Mouse (Mus musculus) ES-Bruce4 (cell line): Measurements from ENCODE around the gene Etv6. TPM values are rescaled to one million over a fixed set of nuclear protein-coding genes. Genes with fewer than 3 reads are reported as not detected.
A peak's percentile ranks its signal among the peaks of the same experiment; 100 is the strongest.

Source experiments
- H3K27ac ChIP-seq: 2 replicates; pipeline ENCODE4 v1.5.1; 2012; ENCODE audit warnings: low read length, inconsistent platforms; ENCODE audit not compliant: insufficient read depth
- H3K27me3 ChIP-seq: 2 replicates; pipeline ENCODE4 v1.6.1; 2012; ENCODE audit warnings: mild to moderate bottlenecking, low read length, inconsistent platforms; ENCODE audit not compliant: control insufficient read depth, poor library complexity, insufficient read depth, severe bottlenecking
- H3K36me3 ChIP-seq: 2 replicates; pipeline ENCODE4 v1.6.1; 2012; ENCODE audit warnings: inconsistent platforms, mild to moderate bottlenecking, low read length, moderate library complexity; ENCODE audit not compliant: control insufficient read depth, poor library complexity, insufficient read depth, severe bottlenecking
- H3K4me1 ChIP-seq: one replicate; pipeline ENCODE4 v1.8.1; 2011; ENCODE audit warnings: low read length; ENCODE audit not compliant: control insufficient read depth, insufficient read depth
- H3K4me3 ChIP-seq: 2 replicates; pipeline ENCODE4 v1.5.1; 2011; ENCODE audit warnings: low read depth, mild to moderate bottlenecking, low read length
- H3K9ac ChIP-seq: 2 replicates; pipeline ENCODE4 v1.6.1; 2012; ENCODE audit warnings: low read depth, mild to moderate bottlenecking, inconsistent platforms; ENCODE audit not compliant: poor library complexity, severe bottlenecking
- H3K9me3 ChIP-seq: replicated peaks from 2 replicates; pipeline ENCODE4 v1.6.1; 2012; ENCODE audit warnings: mild to moderate bottlenecking, low read length, inconsistent platforms; ENCODE audit not compliant: control insufficient read depth, poor library complexity, insufficient read depth, severe bottlenecking
- CTCF ChIP-seq: IDR thresholded peaks from one replicate; pipeline ENCODE4 v1.8.1; 2011; ENCODE audit warnings: low read depth, low read length
- EP300 ChIP-seq: IDR thresholded peaks from 2 replicates; pipeline ENCODE4 v1.6.1; 2011; ENCODE audit warnings: low read depth, low read length; ENCODE audit not compliant: insufficient read depth
- POLR2A ChIP-seq: IDR thresholded peaks from one replicate; pipeline ENCODE4 v1.8.1; 2011; ENCODE audit warnings: low read length; ENCODE audit not compliant: insufficient read depth
- polyA plus RNA-seq: library from polyadenylated mRNA; stranded (reverse); fragments of >200 nt; gene quantifications from 2 replicates; pipeline ENCODE4 v1.2.4, GENCODE M21; 2011; ENCODE audit warnings: low read depth; ENCODE audit not compliant: missing spikeins, insufficient read depth, insufficient read length

Gene Etv6
- polyA plus RNA-seq, 1 experiment, result 19.9 TPM

DNA sequence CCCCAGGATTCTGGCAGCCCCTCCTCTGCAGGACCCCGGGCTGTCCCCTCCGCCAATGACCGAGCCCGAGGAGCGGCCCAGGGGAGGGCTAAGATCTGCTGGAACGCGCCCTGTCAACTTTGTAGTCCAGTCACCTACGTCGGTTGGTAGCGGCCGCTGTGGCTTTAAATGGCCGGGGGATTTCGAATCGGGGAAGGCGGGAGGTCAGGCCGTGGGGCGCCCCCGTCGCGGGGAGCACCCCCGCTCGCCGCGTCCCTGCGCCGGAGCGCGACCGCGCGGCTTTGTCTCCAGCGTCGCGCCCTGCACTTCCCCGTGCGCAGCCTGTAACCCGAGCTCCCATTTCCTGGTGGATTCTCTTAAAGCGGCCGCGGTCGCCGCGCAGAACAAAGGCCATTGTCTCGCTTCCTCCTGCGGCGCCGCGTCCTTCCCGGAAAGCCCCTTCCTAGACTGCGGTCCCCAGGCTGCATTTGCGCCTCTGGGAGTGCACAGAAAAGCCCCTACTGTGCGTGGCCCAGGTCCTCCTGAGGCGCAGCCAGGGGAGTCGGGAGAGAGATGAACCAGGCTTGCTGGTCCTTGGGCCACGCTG lies 503 bp upstream of the Etv6 start:
- H3K9me3 ChIP-seq, result no peaks in the 10 kb centered on the region
- no peaks in the 10 kb centered on the region for H3K36me3 ChIP-seq
- peak overlapping the region; percentile 75 for H3K27ac ChIP-seq
- peaks cover 2% of the 10 kb centered on the region for H3K4me1 ChIP-seq
- no peak for TF ChIP-seq CTCF
- TF ChIP-seq EP300, result peak; percentile 72
- H3K9ac ChIP-seq, result peak overlapping the region; percentile 94
- no peaks in the 10 kb centered on the region for H3K27me3 ChIP-seq
- H3K4me3 ChIP-seq, result peak overlapping the region; percentile 83

DNA sequence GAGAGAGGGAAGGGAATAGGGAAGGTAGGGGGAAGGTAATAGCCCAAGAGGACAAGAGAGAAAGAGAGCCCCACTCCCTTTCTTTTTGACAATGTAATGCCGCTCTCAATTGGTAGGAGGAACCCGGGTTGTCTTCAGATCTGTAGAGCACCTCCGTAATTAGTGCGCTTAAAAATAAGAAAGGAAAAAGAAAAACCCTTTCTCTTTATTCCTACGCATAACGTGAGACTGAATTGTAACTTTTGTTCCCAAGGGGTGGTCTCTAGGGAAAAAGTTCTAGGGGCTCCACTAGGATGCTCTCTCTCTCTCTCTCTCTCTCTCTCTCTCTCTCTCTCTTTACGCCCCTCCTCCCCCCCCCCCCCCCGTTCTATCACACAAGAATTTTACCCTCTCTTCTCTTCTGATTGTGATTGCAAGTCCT lies 1.0 kb downstream of the Etv6 start:
- Histone ChIP-seq H3K36me3 (no peaks in the 10 kb centered on the region), H3K9ac (peak overlapping the region; percentile 94), H3K4me1 (peaks cover 5% of the 10 kb centered on the region), H3K27me3 (no peaks in the 10 kb centered on the region), H3K9me3 (no peaks in the 10 kb centered on the region), H3K4me3 (peak overlapping the region; percentile 83), H3K27ac (peak overlapping the region; percentile 21; the same call in 1 of the 2 replicates)
- TF ChIP-seq CTCF, result no peak
- TF ChIP-seq POLR2A, result no peak
- TF ChIP-seq EP300, result no peak

GRCm38 (mm10) chr6:134036951-134037431 lies 1.5 kb downstream of the Etv6 start:
- TF ChIP-seq CTCF (no peak), POLR2A (no peak), EP300 (no peak)
- no peaks in the 10 kb centered on the region for H3K27me3 ChIP-seq
- H3K27ac ChIP-seq, result no peak overlapping the region
- H3K4me3 ChIP-seq, result no peak overlapping the region
- peak overlapping the region; percentile 94; the same call in 1 of the 2 replicates for H3K9ac ChIP-seq
- H3K9me3 ChIP-seq, result no peaks in the 10 kb centered on the region
- H3K4me1 ChIP-seq, result peaks cover 7% of the 10 kb centered on the region
- H3K36me3 ChIP-seq, result no peaks in the 10 kb centered on the region

DNA sequence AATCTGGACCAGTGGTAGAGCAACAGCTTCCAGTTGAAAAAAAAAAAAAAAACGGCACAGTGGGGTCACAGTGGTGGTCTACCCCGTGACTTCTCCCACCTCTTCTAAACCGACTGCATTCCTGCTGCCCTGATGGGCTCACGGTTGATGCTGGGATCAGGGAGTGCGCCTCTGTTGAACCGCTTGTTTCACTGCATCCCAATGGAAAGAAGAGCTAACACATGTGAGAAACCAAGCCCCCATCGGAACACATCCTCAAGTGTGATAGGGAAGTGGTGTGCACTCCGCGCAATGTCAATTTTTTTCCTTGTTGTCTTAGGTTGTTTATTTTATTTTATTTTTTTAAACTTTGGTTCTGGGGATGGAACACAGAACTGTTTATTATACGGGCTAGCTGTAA lies 2.5 kb downstream of the Etv6 start:
- Histone ChIP-seq H3K27ac (no peak overlapping the region), H3K9me3 (no peaks in the 10 kb centered on the region), H3K27me3 (no peaks in the 10 kb centered on the region), H3K36me3 (no peaks in the 10 kb centered on the region), H3K4me3 (no peak overlapping the region), H3K9ac (no peak overlapping the region), H3K4me1 (peaks cover 5% of the 10 kb centered on the region)
- TF ChIP-seq POLR2A (no peak), CTCF (no peak), EP300 (no peak)

DNA sequence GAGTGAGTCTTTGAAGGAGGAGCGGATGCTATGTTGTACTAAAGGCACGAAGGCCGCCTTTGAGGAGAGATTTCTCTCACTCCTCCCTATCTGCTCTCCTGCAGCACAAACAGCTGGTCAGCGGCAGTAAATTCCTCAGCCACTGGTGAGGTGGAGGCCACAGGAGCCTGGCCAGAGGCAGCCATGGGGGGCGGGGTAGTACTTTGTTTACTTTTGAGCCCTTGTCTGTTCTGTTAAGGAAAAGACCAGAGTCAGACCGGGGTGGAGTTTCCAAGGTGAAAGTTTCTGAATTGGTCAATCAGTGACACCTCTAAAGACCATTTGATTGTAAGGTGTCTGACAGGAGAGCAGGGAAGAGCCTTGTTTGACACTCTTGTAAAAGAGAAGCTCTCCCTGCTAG lies 3.4 kb downstream of the Etv6 start:
- Histone ChIP-seq H3K9ac (no peak overlapping the region), H3K9me3 (no peaks in the 10 kb centered on the region), H3K27me3 (no peaks in the 10 kb centered on the region), H3K27ac (peak overlapping the region; percentile 58; the same call in 1 of the 2 replicates), H3K4me1 (peaks cover 5% of the 10 kb centered on the region), H3K36me3 (no peaks in the 10 kb centered on the region), H3K4me3 (no peak overlapping the region)
- TF ChIP-seq CTCF (no peak), EP300 (peak; percentile 33; the same call in 1 of the 2 replicates), POLR2A (no peak)

DNA sequence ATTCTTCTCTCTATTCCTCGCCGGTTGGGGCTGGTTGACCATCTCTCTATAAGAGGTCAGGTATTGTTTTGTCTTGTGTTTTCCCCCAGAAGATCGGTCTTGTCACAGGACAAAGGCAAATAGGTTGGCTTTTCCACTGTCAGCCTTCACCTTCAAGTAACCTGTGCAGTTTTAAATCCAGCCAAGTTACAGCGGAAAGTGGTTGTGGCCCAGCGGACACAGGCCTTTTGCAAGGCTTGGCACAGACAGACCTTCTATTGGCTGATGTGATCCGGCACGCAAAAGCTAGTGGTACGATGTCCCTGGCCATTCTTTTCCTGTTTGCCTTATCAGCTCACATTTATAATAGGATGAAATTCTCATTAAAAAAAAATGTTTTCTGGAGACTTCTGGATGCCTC lies 3.9 kb downstream of the Etv6 start:
- H3K4me1 ChIP-seq, result peaks cover 5% of the 10 kb centered on the region
- TF ChIP-seq EP300, result no peak
- TF ChIP-seq CTCF, result no peak
- no peak for TF ChIP-seq POLR2A
- peak overlapping the region; percentile 23; the same call in 1 of the 2 replicates for H3K27ac ChIP-seq

More for the DNA sequence above, 3.9 kb downstream of the Etv6 start:
- H3K27me3 ChIP-seq, result no peaks in the 10 kb centered on the region
- no peak overlapping the region for H3K9ac ChIP-seq
- no peaks in the 10 kb centered on the region for H3K9me3 ChIP-seq
- no peaks in the 10 kb centered on the region for H3K36me3 ChIP-seq
- H3K4me3 ChIP-seq, result no peak overlapping the region
